Mouse (Mus musculus): ENCODE measurements around the gene Asphd2. TPM values are rescaled to one million over a fixed set of nuclear protein-coding genes. Genes with fewer than 3 reads are reported as not detected.
A peak's percentile ranks its signal among the peaks of the same experiment; 100 is the strongest.

Asphd2 gene
- polyA plus RNA-seq, 1 experiment from 2014 or later: 20.3 TPM

GRCm38 (mm10) chr5:112385973-112386372 is 8.7 kb downstream of the Asphd2 start:
- Histone ChIP-seq H3K4me3 (ENCODE audit: low read depth, low read length) (no peak overlapping the region), H3K4me2 (ENCODE audit: low read depth, low read length) (no peak overlapping the region), H3K9me3 (ENCODE audit: control insufficient read depth, low read length) (no peaks in the 10 kb centered on the region), H3K4me1 (ENCODE audit: control insufficient read depth, insufficient read depth, low read length) (peaks cover 10% of the 10 kb centered on the region), H3K27ac (replicated peaks; ENCODE audit: low read depth, low read length) (no peak overlapping the region), H3K36me3 (ENCODE audit: control insufficient read depth, insufficient read depth, low read length) (peaks cover 8% of the 10 kb centered on the region; the same call in 1 of the 2 replicates), H3K9ac (ENCODE audit: low read depth, low read length) (no peak overlapping the region), H3K27me3 (replicated peaks; ENCODE audit: control insufficient read depth, insufficient read depth, low read length) (no peaks in the 10 kb centered on the region)
- WGBS: 87% methylated on average over 2 of the region's 2 CpGs
- ATAC-seq (ENCODE audit: low read depth) (no peak), DNase-seq (ENCODE audit: low spot score) (no peak)

- no peak overlapping the region for H3K27ac ChIP-seq (replicated peaks; ENCODE audit: low read depth, low read length)
- no peak overlapping the region for H3K4me2 ChIP-seq (ENCODE audit: low read depth, low read length)
- no peaks in the 10 kb centered on the region for H3K9me3 ChIP-seq (ENCODE audit: control insufficient read depth, low read length)
- no peak for DNase-seq (ENCODE audit: low spot score)
- H3K4me3 ChIP-seq (ENCODE audit: low read depth, low read length): no peak overlapping the region
- no peak overlapping the region for H3K9ac ChIP-seq (ENCODE audit: low read depth, low read length)
- WGBS: 91% methylated on average over 13 of the region's 13 CpGs
- H3K4me1 ChIP-seq (ENCODE audit: control insufficient read depth, insufficient read depth, low read length): peaks cover 10% of the 10 kb centered on the region
- H3K36me3 ChIP-seq (ENCODE audit: control insufficient read depth, insufficient read depth, low read length): peaks cover 6% of the 10 kb centered on the region; the same call in 1 of the 2 replicates
- no peaks in the 10 kb centered on the region for H3K27me3 ChIP-seq (replicated peaks; ENCODE audit: control insufficient read depth, insufficient read depth, low read length)
- ATAC-seq (ENCODE audit: low read depth): no peak
Observed at GRCm38 (mm10) chr5:112384805-112385472, 9.7 kb downstream of the Asphd2 start.

- Histone ChIP-seq H3K4me2 (ENCODE audit: low read depth, low read length) (no peak overlapping the region), H3K27ac (replicated peaks; ENCODE audit: low read depth, low read length) (peak overlapping the region; percentile 71), H3K4me1 (ENCODE audit: control insufficient read depth, insufficient read depth, low read length) (peaks cover 10% of the 10 kb centered on the region), H3K36me3 (ENCODE audit: control insufficient read depth, insufficient read depth, low read length) (peaks cover 14% of the 10 kb centered on the region), H3K9me3 (ENCODE audit: control insufficient read depth, low read length) (no peaks in the 10 kb centered on the region), H3K4me3 (ENCODE audit: low read depth, low read length) (no peak overlapping the region), H3K27me3 (replicated peaks; ENCODE audit: control insufficient read depth, insufficient read depth, low read length) (no peaks in the 10 kb centered on the region), H3K9ac (ENCODE audit: low read depth, low read length) (peak overlapping the region; percentile 45; the same call in 1 of the 2 replicates)
- DNase-seq (ENCODE audit: low spot score) (peak; percentile 65), ATAC-seq (ENCODE audit: low read depth) (peak; percentile 66)
- 47% methylated on average over 17 of the region's 17 CpGs for WGBS
Observed at GRCm38 (mm10) chr5:112382641-112383330, 11.9 kb downstream of the Asphd2 start.

GRCm38 (mm10) chr5:112382042-112382441 is 12.6 kb downstream of the Asphd2 start:
- Histone ChIP-seq H3K36me3 (ENCODE audit: control insufficient read depth, insufficient read depth, low read length) (peaks cover 14% of the 10 kb centered on the region), H3K4me3 (ENCODE audit: low read depth, low read length) (no peak overlapping the region), H3K4me1 (ENCODE audit: control insufficient read depth, insufficient read depth, low read length) (peaks cover 10% of the 10 kb centered on the region), H3K4me2 (ENCODE audit: low read depth, low read length) (no peak overlapping the region), H3K27me3 (replicated peaks; ENCODE audit: control insufficient read depth, insufficient read depth, low read length) (no peaks in the 10 kb centered on the region), H3K9ac (ENCODE audit: low read depth, low read length) (no peak overlapping the region), H3K27ac (replicated peaks; ENCODE audit: low read depth, low read length) (peak overlapping the region; percentile 71; the same call in 1 of the 2 replicates), H3K9me3 (ENCODE audit: control insufficient read depth, low read length) (no peaks in the 10 kb centered on the region)
- no peak for DNase-seq (ENCODE audit: low spot score)
- WGBS: 59% methylated on average over 9 of the region's 9 CpGs
- no peak for ATAC-seq (ENCODE audit: low read depth)

GRCm38 (mm10) chr5:112381154-112381553 is 13.5 kb downstream of the Asphd2 start:
- ATAC-seq (ENCODE audit: low read depth): no peak

GRCm38 (mm10) chr5:112378716-112379115 is 15.9 kb downstream of the Asphd2 start:
- no peak for DNase-seq (ENCODE audit: low spot score)

More at GRCm38 (mm10) chr5:112381154-112381553, 13.5 kb downstream of the Asphd2 start:
- peaks cover 17% of the 10 kb centered on the region for H3K36me3 ChIP-seq (ENCODE audit: control insufficient read depth, insufficient read depth, low read length)
- H3K4me1 ChIP-seq (ENCODE audit: control insufficient read depth, insufficient read depth, low read length): peaks cover 10% of the 10 kb centered on the region
- H3K4me3 ChIP-seq (ENCODE audit: low read depth, low read length): no peak overlapping the region
- H3K27ac ChIP-seq (replicated peaks; ENCODE audit: low read depth, low read length): no peak overlapping the region
- H3K4me2 ChIP-seq (ENCODE audit: low read depth, low read length): no peak overlapping the region
- H3K9ac ChIP-seq (ENCODE audit: low read depth, low read length): no peak overlapping the region
- no peaks in the 10 kb centered on the region for H3K9me3 ChIP-seq (ENCODE audit: control insufficient read depth, low read length)
- no peaks in the 10 kb centered on the region for H3K27me3 ChIP-seq (replicated peaks; ENCODE audit: control insufficient read depth, insufficient read depth, low read length)
- DNase-seq (ENCODE audit: low spot score): no peak
- 93% methylated on average over 9 of the region's 11 CpGs for WGBS

GRCm38 (mm10) chr5:112377380-112377779 is 17.3 kb downstream of the Asphd2 start:
- Histone ChIP-seq H3K9ac (ENCODE audit: low read depth, low read length) (no peak overlapping the region), H3K27ac (replicated peaks; ENCODE audit: low read depth, low read length) (no peak overlapping the region), H3K9me3 (ENCODE audit: control insufficient read depth, low read length) (no peaks in the 10 kb centered on the region), H3K36me3 (ENCODE audit: control insufficient read depth, insufficient read depth, low read length) (peaks cover 39% of the 10 kb centered on the region), H3K4me1 (ENCODE audit: control insufficient read depth, insufficient read depth, low read length) (peaks cover 2% of the 10 kb centered on the region; the same call in 1 of the 2 replicates), H3K4me2 (ENCODE audit: low read depth, low read length) (no peak overlapping the region), H3K27me3 (replicated peaks; ENCODE audit: control insufficient read depth, insufficient read depth, low read length) (no peaks in the 10 kb centered on the region), H3K4me3 (ENCODE audit: low read depth, low read length) (no peak overlapping the region)
- DNase-seq (ENCODE audit: low spot score): no peak
- WGBS: 89% methylated on average over 1 of the region's 1 CpGs
- ATAC-seq (ENCODE audit: low read depth): no peak

More at GRCm38 (mm10) chr5:112378716-112379115, 15.9 kb downstream of the Asphd2 start:
- Histone ChIP-seq H3K27me3 (replicated peaks; ENCODE audit: control insufficient read depth, insufficient read depth, low read length) (no peaks in the 10 kb centered on the region), H3K9me3 (ENCODE audit: control insufficient read depth, low read length) (no peaks in the 10 kb centered on the region), H3K4me2 (ENCODE audit: low read depth, low read length) (no peak overlapping the region), H3K4me1 (ENCODE audit: control insufficient read depth, insufficient read depth, low read length) (peaks cover 10% of the 10 kb centered on the region), H3K4me3 (ENCODE audit: low read depth, low read length) (no peak overlapping the region), H3K36me3 (ENCODE audit: control insufficient read depth, insufficient read depth, low read length) (peaks cover 26% of the 10 kb centered on the region), H3K9ac (ENCODE audit: low read depth, low read length) (no peak overlapping the region), H3K27ac (replicated peaks; ENCODE audit: low read depth, low read length) (no peak overlapping the region)
- ATAC-seq (ENCODE audit: low read depth): no peak
- WGBS: 73% methylated on average over 6 of the region's 6 CpGs

- peaks cover 49% of the 10 kb centered on the region for H3K36me3 ChIP-seq (ENCODE audit: control insufficient read depth, insufficient read depth, low read length)
- WGBS: 74% methylated on average over 3 of the region's 4 CpGs
- ATAC-seq (ENCODE audit: low read depth): no peak
- no peaks in the 10 kb centered on the region for H3K9me3 ChIP-seq (ENCODE audit: control insufficient read depth, low read length)
- H3K4me2 ChIP-seq (ENCODE audit: low read depth, low read length): no peak overlapping the region
- DNase-seq (ENCODE audit: low spot score): no peak
- H3K27ac ChIP-seq (replicated peaks; ENCODE audit: low read depth, low read length): no peak overlapping the region
- H3K9ac ChIP-seq (ENCODE audit: low read depth, low read length): no peak overlapping the region
- H3K27me3 ChIP-seq (replicated peaks; ENCODE audit: control insufficient read depth, insufficient read depth, low read length): no peaks in the 10 kb centered on the region
- H3K4me3 ChIP-seq (ENCODE audit: low read depth, low read length): no peak overlapping the region
- no peaks in the 10 kb centered on the region for H3K4me1 ChIP-seq (ENCODE audit: control insufficient read depth, insufficient read depth, low read length)
Observed at GRCm38 (mm10) chr5:112376111-112376510, 18.6 kb downstream of the Asphd2 start.
